Mouse (Mus musculus) embryonic facial prominence, embryonic 14.5 days (tissue): ENCODE measurements around the gene Nup35. TPM values are rescaled to one million over a fixed set of nuclear protein-coding genes. Genes with fewer than 3 reads are reported as not detected.

Source experiments
- microRNA counts: library from miRNA; unstranded; fragments of <30 nt; microRNA quantifications from one replicate; lab custom pipeline; 2017
- microRNA-seq: library from miRNA; unstranded; fragments of <30 nt; microRNA quantifications from one replicate; pipeline ENCODE4, GENCODE M21; 2016; ENCODE audit warnings: borderline number of aligned reads
- polyA plus RNA-seq: library from polyadenylated mRNA; unstranded; fragments of >200 nt; fragmentation: Nextera tagmentation; extraction: Ambion mirVana; gene quantifications from 2 replicates; pipeline ENCODE4 v1.2.1, GENCODE M21; 2014

Gene Nup35
- polyA plus RNA-seq, 1 experiment from 2014 or later = 41.8 TPM

MicroRNAs encoded within 50 kb of the gene (microRNA counts, 519-probe panel; counts per million panel counts)
- microRNA mmu-miR-684 (lab: Ali Mortazavi, UCI) = 2,376 counts per million, percentile 43 among the panel's probes with 10 or more counts

Small RNA genes lying within 50 kb of the gene (microRNA-seq; reads per million reads assigned to microRNA genes)
- gene Mir684-1 = not detected

Other genes starting within 250 kb of the Nup35 start
- 22.3 and 23.5 TPM in 2 replicates for gene Frzb, start 169.6 kb upstream of the Nup35 start, polyA plus RNA-seq
- 61.2 and 67.6 TPM in 2 replicates for gene Nckap1, start 35.9 kb upstream of the Nup35 start, polyA plus RNA-seq
- gene Dusp19, start 191 bp upstream of the Nup35 start, polyA plus RNA-seq = 18.1 and 19.3 TPM in 2 replicates